Mouse (Mus musculus): Measurements from ENCODE around the gene Sirt2. TPM values are rescaled to one million over a fixed set of nuclear protein-coding genes. Genes with fewer than 3 reads are reported as not detected.

Sirt2 gene
- polyA plus RNA-seq, 2 experiments = 18.5 to 21.3 TPM

DNA sequence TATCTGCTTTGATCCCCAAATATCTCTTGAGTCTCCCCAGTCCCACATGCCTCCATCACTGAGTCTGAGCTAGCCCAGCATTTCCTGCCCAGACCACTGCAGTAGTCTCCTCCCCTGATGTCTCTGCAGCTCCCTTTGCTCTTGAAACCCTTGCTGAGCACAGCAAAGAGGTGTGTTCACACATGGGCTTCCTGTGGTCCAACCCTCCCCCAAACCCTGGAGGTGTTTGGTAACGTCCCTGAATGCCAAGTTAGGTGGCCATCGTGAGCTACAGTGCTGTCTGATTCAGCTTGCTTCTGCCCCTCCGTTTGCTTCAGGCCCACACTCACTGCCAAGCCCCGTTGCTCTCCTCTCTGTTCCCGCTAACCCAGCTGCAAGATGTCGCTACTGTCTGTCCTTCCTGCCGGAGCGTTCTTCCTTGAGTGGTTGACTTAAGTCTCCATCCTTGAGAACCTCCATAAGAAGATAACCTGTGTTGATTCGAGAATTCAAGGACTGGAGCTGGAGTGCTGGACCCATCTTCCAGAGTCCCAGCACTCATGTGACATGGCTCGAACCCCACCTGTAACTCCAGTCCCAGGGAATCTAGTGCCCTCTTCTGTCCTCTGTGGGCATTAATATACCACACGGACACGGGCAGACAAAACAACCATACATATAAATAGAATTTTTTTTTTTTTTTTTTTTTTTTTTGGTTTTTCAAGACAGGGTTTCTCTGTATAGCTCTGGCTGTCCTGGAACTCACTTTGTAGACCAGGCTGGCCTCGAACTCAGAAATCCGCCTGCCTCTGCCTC is 26.1 kb downstream of the Sirt2 start:
- no peak overlapping the region for H3K4me3 ChIP-seq (ENCODE audit: insufficient read depth in 1 of 2, low read depth in 2 of 2, low read length in 2 of 2)
- H3K9me3 ChIP-seq (ENCODE audit: control insufficient read depth, low read length) = no peaks in the 10 kb centered on the region
- H3K9ac ChIP-seq (replicated peaks) = no peak overlapping the region
- no peaks in the 10 kb centered on the region for H3K36me3 ChIP-seq (replicated peaks; ENCODE audit: control insufficient read depth, insufficient read depth, low read depth)
- peaks cover 5 to 7% of the 10 kb centered on the region in 2 experiments for H3K4me1 ChIP-seq (replicated peaks; ENCODE audit: control insufficient read depth in 2 of 2, insufficient read depth in 2 of 2, low read length in 1 of 2)
- no peak overlapping the region for H3K27ac ChIP-seq
- H3K4me2 ChIP-seq (ENCODE audit: low read depth) = no peak overlapping the region
- ATAC-seq (ENCODE audit: insufficient read depth) = no peak
- no peaks in the 10 kb centered on the region for H3K27me3 ChIP-seq (ENCODE audit: control insufficient read depth, insufficient read depth, low read length)
- 57% methylated on average over 14 of the region's 14 CpGs for WGBS (ENCODE audit: insufficient replicate concordance)
- no peak for DNase-seq (ENCODE audit: low read depth in 3 of 3, low spot score in 3 of 3)
- TF ChIP-seq CTCF (IDR thresholded peaks at IDR 0.05; ENCODE audit: low read depth) (no peak), EP300 (IDR thresholded peaks at IDR 0.05; ENCODE audit: low read depth) (no peak)

DNA sequence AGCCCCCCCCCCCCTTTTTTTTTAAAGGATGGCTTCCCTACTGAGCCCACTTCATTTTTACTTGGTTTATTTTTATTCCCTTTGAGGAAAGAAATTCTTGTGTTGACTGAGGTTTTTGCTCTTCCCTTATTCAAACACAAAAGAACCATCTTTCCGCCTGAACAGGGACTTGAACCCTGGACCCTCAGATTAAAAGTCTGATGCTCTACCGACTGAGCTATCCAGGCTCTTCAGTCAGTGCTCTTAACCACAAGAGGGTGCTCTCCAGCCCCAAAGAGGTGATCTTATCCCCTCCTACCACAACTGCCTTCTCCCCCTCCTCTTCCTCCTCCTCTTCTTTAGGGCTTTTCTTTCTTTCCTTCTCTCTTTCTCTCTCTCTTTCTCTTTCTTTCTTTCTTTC is 27.3 kb downstream of the Sirt2 start:
- Histone ChIP-seq H3K9ac (replicated peaks) (no peak overlapping the region), H3K27me3 (ENCODE audit: control insufficient read depth, insufficient read depth, low read length) (no peaks in the 10 kb centered on the region), H3K4me1 (replicated peaks; ENCODE audit: control insufficient read depth in 2 of 2, insufficient read depth in 2 of 2, low read length in 1 of 2) (peaks cover 5 to 7% of the 10 kb centered on the region in 2 experiments), H3K4me2 (ENCODE audit: low read depth) (no peak overlapping the region), H3K9me3 (ENCODE audit: control insufficient read depth, low read length) (no peaks in the 10 kb centered on the region), H3K4me3 (ENCODE audit: insufficient read depth in 1 of 2, low read depth in 2 of 2, low read length in 2 of 2) (no peak overlapping the region), H3K27ac (no peak overlapping the region), H3K36me3 (replicated peaks; ENCODE audit: control insufficient read depth, insufficient read depth, low read depth) (no peaks in the 10 kb centered on the region)
- WGBS (ENCODE audit: insufficient replicate concordance) = 12% methylated on average over 2 of the region's 2 CpGs
- TF ChIP-seq EP300 (IDR thresholded peaks at IDR 0.05; ENCODE audit: low read depth) = no peak
- peak; percentile 50 for TF ChIP-seq CTCF (IDR thresholded peaks at IDR 0.05; ENCODE audit: low read depth)
- no peak for ATAC-seq (ENCODE audit: insufficient read depth)
- no peak for DNase-seq (ENCODE audit: low read depth in 3 of 3, low spot score in 3 of 3)

- no peaks in the 10 kb centered on the region for H3K36me3 ChIP-seq (replicated peaks; ENCODE audit: control insufficient read depth, insufficient read depth, low read depth)
- H3K27ac ChIP-seq = no peak overlapping the region
- no peak overlapping the region for H3K4me2 ChIP-seq (ENCODE audit: low read depth)
- WGBS (ENCODE audit: insufficient replicate concordance) = 73% methylated on average over 3 of the region's 3 CpGs
- ATAC-seq (ENCODE audit: insufficient read depth) = no peak
- H3K4me3 ChIP-seq (ENCODE audit: insufficient read depth in 1 of 2, low read depth in 2 of 2, low read length in 2 of 2) = no peak overlapping the region
- no peaks in the 10 kb centered on the region for H3K27me3 ChIP-seq (ENCODE audit: control insufficient read depth, insufficient read depth, low read length)
- H3K9me3 ChIP-seq (ENCODE audit: control insufficient read depth, low read length) = no peaks in the 10 kb centered on the region
- H3K9ac ChIP-seq (replicated peaks) = no peak overlapping the region
- TF ChIP-seq EP300 (IDR thresholded peaks at IDR 0.05; ENCODE audit: low read depth) (no peak), CTCF (IDR thresholded peaks at IDR 0.05; ENCODE audit: low read depth) (no peak)
- H3K4me1 ChIP-seq (replicated peaks; ENCODE audit: control insufficient read depth in 2 of 2, insufficient read depth in 2 of 2, low read length in 1 of 2) = peaks cover 5 to 7% of the 10 kb centered on the region in 2 experiments
- DNase-seq (ENCODE audit: low read depth in 3 of 3, low spot score in 3 of 3) = no peak
Measured at GRCm38 (mm10) chr7:28794496-28794895, 28.0 kb downstream of the Sirt2 start.

GRCm38 (mm10) chr7:28795832-28796231 is 29.3 kb downstream of the Sirt2 start:
- Histone ChIP-seq H3K4me2 (ENCODE audit: low read depth) (peak overlapping the region; percentile 85), H3K27ac (peak overlapping the region; percentile 45; the same call in 1 of the 2 replicates), H3K4me3 (ENCODE audit: insufficient read depth in 1 of 2, low read depth in 2 of 2, low read length in 2 of 2) (peak overlapping the region; percentile 33 to 56), H3K27me3 (ENCODE audit: control insufficient read depth, insufficient read depth, low read length) (no peaks in the 10 kb centered on the region), H3K4me1 (replicated peaks; ENCODE audit: control insufficient read depth in 2 of 2, insufficient read depth in 2 of 2, low read length in 1 of 2) (peaks cover 5% of the 10 kb centered on the region in 2 experiments), H3K36me3 (replicated peaks; ENCODE audit: control insufficient read depth, insufficient read depth, low read depth) (no peaks in the 10 kb centered on the region), H3K9ac (replicated peaks) (peak overlapping the region; percentile 68), H3K9me3 (ENCODE audit: control insufficient read depth, low read length) (no peaks in the 10 kb centered on the region)
- no peak for TF ChIP-seq CTCF (IDR thresholded peaks at IDR 0.05; ENCODE audit: low read depth)
- TF ChIP-seq EP300 (IDR thresholded peaks at IDR 0.05; ENCODE audit: low read depth) = no peak
- 11% methylated on average over 15 of the region's 15 CpGs for WGBS (ENCODE audit: insufficient replicate concordance)
- ATAC-seq (ENCODE audit: insufficient read depth) = no peak
- DNase-seq (ENCODE audit: low read depth in 3 of 3, low spot score in 3 of 3) = no peak

- no peak for TF ChIP-seq EP300 (IDR thresholded peaks at IDR 0.05; ENCODE audit: low read depth)
- TF ChIP-seq CTCF (IDR thresholded peaks at IDR 0.05; ENCODE audit: low read depth) = peak; percentile 100
- Histone ChIP-seq H3K4me2 (ENCODE audit: low read depth) (peak overlapping the region; percentile 85), H3K4me3 (ENCODE audit: insufficient read depth in 1 of 2, low read depth in 2 of 2, low read length in 2 of 2) (peak overlapping the region; percentile 36 to 56), H3K27ac (peak overlapping the region; percentile 45), H3K27me3 (ENCODE audit: control insufficient read depth, insufficient read depth, low read length) (no peaks in the 10 kb centered on the region), H3K9me3 (ENCODE audit: control insufficient read depth, low read length) (no peaks in the 10 kb centered on the region), H3K36me3 (replicated peaks; ENCODE audit: control insufficient read depth, insufficient read depth, low read depth) (no peaks in the 10 kb centered on the region), H3K4me1 (replicated peaks; ENCODE audit: control insufficient read depth in 2 of 2, insufficient read depth in 2 of 2, low read length in 1 of 2) (peaks cover 5 to 6% of the 10 kb centered on the region in 2 experiments; a peak in 3 of 4 replicates), H3K9ac (replicated peaks) (peak overlapping the region; percentile 68)
- 5% methylated on average over 32 of the region's 32 CpGs for whole genome bisulfite sequencing (ENCODE audit: insufficient replicate concordance)
- DNase-seq (ENCODE audit: low read depth in 3 of 3, low spot score in 3 of 3) (peak; percentile 56 to 61 (median 60)), ATAC-seq (ENCODE audit: insufficient read depth) (peak; percentile 77)
Measured at GRCm38 (mm10) chr7:28796562-28796975, 30.0 kb downstream of the Sirt2 start.
